ENCODE assay signal across 8 mouse cellular contexts in the genomic region with DNA sequence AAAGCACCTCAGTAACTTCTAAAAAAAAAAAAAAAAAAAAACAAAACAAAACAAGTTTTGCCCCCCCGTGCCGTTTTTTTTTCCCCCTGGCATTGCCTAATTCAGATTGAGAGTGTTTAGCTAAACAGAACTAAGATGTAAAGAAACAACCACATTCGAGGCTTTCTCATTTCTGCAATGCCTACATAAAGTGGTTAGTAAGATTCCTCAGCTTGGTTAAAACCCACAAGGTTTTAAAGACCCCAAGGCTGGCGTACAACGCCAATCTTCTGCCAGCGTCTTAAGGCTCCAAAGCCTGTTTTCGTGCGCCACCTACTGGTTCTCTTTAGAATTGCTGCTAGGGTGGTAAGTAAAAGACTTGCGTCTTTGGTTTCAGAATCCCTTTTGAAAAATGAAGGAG. TPM values are rescaled to one million over a fixed set of nuclear protein-coding genes. Genes with fewer than 3 reads are reported as not detected.
A peak's percentile ranks its signal among the peaks of the same experiment; 100 is the strongest.
DNase-seq lines count a peak whose midpoint lies in the region; ATAC-seq lines count a peak whose summit lies in the region.

No protein-coding gene starts in this region.

- H3K4me3 ChIP-seq in midbrain, embryonic 14.5 days (replicated peaks; ENCODE audit: low read depth, low read length), result no peak overlapping the region

- no peaks in the 10 kb centered on the region for H3K27me3 ChIP-seq in midbrain, embryonic 14.5 days (ENCODE audit: control insufficient read depth, insufficient read depth, low read length)
- no peaks in the 10 kb centered on the region for H3K27me3 ChIP-seq in splenic B cell, adult 2 months (ENCODE audit: control insufficient read depth, insufficient read depth, low read length, poor library complexity, severe bottlenecking)

- H3K9ac ChIP-seq in midbrain, embryonic 14.5 days (replicated peaks; ENCODE audit: low read length), result no peak overlapping the region

- H3K4me2 ChIP-seq in midbrain, embryonic 14.5 days (ENCODE audit: low read length), result no peak overlapping the region

- H3K27ac ChIP-seq in midbrain, embryonic 14.5 days (replicated peaks; ENCODE audit: low read depth, low read length), result no peak overlapping the region

- intact Hi-C loops in left cerebral cortex, postnatal 25 days (cut with DNase I), result loop anchor here (1.0 kb wide), 3 partner anchors 307 to 524 kb away; no protein-coding TSS in a partner anchor

- H3K9me3 ChIP-seq in midbrain, embryonic 14.5 days (ENCODE audit: control insufficient read depth, low read length), result no peaks in the 10 kb centered on the region

- WGBS in midbrain, embryonic 14.5 days, result 5% methylated on average over 9 of the region's 9 CpGs

- no peaks in the 10 kb centered on the region for H3K36me3 ChIP-seq in midbrain, embryonic 14.5 days (ENCODE audit: control insufficient read depth, insufficient read depth, low read length)
- H3K36me3 ChIP-seq in splenic B cell, adult 2 months (ENCODE audit: control insufficient read depth, insufficient read depth, low read length, poor library complexity, severe bottlenecking), result peaks cover 8% of the 10 kb centered on the region

- peak; percentile 92 for DNase-seq in urinary bladder, postnatal 14 days (ENCODE audit: low spot score)
- DNase-seq in urinary bladder, postnatal 10 days (ENCODE audit: low spot score), result no peak
- peak; percentile 93 to 95 for DNase-seq in cerebellum, postnatal 14 days
- peak; percentile 80 to 89 for DNase-seq in frontal cortex, postnatal 36 days (ENCODE audit: low spot score in 2 of 2)
- peak; percentile 98 for DNase-seq in induced T-regulatory cell, adult 2 months (ENCODE audit: low read depth)
- DNase-seq in left cerebral cortex, postnatal 25 days (ENCODE audit: low spot score in 2 of 2), result peak; percentile 86 to 89
- peak; percentile 99 for DNase-seq in midbrain, embryonic 14.5 days
- DNase-seq in splenic B cell, adult 2 months (ENCODE audit: low read depth, low spot score), result peak; percentile 95

- no peak for ATAC-seq in midbrain, embryonic 14.5 days (ENCODE audit: low FRiP score, low TSS enrichment)

- H3K4me1 ChIP-seq in midbrain, embryonic 14.5 days (ENCODE audit: control insufficient read depth, insufficient read depth, low read length), result peaks cover 19% of the 10 kb centered on the region

RNA-seq across cellular contexts. Expression of gene Klf3, which starts 10.2 kb away (rescaled TPM):
- 10 to 100 TPM; 25.2 to 26.3 TPM for total RNA-seq in left cerebral cortex, postnatal 25 days (2021)
- polyA plus RNA-seq in midbrain, embryonic 14.5 days (2014; fragmentation: Nextera tagmentation; extraction: Ambion mirVana), result 19.2 and 25.3 TPM in 2 replicates
